Mouse (Mus musculus) urinary bladder, postnatal 14 days (tissue): ENCODE results near the gene Olfr1416.
A peak's percentile ranks its signal among the peaks of the same experiment; 100 is the strongest.
"Not testable (repeated sequence)": the region's sequence is repeated elsewhere in the genome, so short reads cannot be mapped to it uniquely, and the experiment has no call there.

Experiments
- DNase-seq: peaks from one replicate; pipeline ENCODE4 v3.0.0; 2021; ENCODE audit warnings: low spot score

Olfr1416 gene

GRCm38 (mm10) chr1:92485013-92485412 is at the start of gene Olfr1416:
Gene Olfr1416, minus strand, starts transcription at chr1:92485113.
- no peak for DNase-seq

- no peak for DNase-seq
These were observed 38.9 kb upstream of the Olfr1416 start for GRCm38 (mm10) chr1:92523764-92524163.

GRCm38 (mm10) chr1:92521376-92521775 is 36.5 kb upstream of the Olfr1416 start:
- DNase-seq, result peak; percentile 7

- DNase-seq, result no peak
These were observed 34.1 kb upstream of the Olfr1416 start for GRCm38 (mm10) chr1:92519046-92519445.

GRCm38 (mm10) chr1:92518561-92518960 is 33.6 kb upstream of the Olfr1416 start, which contains the start of gene Olfr1414:
Gene Olfr1414, minus strand, starts transcription at chr1:92518661.
- DNase-seq, result no peak

- no peak for DNase-seq
These were observed 30.5 kb upstream of the Olfr1416 start for GRCm38 (mm10) chr1:92515390-92515789.

- DNase-seq, result not testable (repeated sequence)
These were observed 26.7 kb upstream of the Olfr1416 start for GRCm38 (mm10) chr1:92511646-92512045.

- no peak for DNase-seq
These were observed 11.1 kb upstream of the Olfr1416 start, which contains the start of gene Olfr1415 for GRCm38 (mm10) chr1:92496001-92496400. Gene Olfr1415, minus strand, starts transcription at chr1:92496101.

- no peak for DNase-seq
These were observed 10.8 kb downstream of the Olfr1416 start for GRCm38 (mm10) chr1:92474066-92474578.

- DNase-seq, result peak; percentile 94
These were observed 11.5 kb downstream of the Olfr1416 start, which contains the start of gene Ndufa10 for GRCm38 (mm10) chr1:92473165-92474041. Gene Ndufa10, minus strand, starts transcription at chr1:92473860.

- no peak for DNase-seq
These were observed 16.0 kb downstream of the Olfr1416 start for GRCm38 (mm10) chr1:92468891-92469290.

- DNase-seq, result no peak
These were observed 26.5 kb downstream of the Olfr1416 start for GRCm38 (mm10) chr1:92458416-92458815.

- no peak for DNase-seq
These were observed 27.2 kb downstream of the Olfr1416 start for GRCm38 (mm10) chr1:92457758-92458157.

- no peak for DNase-seq
These were observed 31.0 kb downstream of the Olfr1416 start for GRCm38 (mm10) chr1:92453751-92454445.

- no peak for DNase-seq
These were observed 36.6 kb downstream of the Olfr1416 start for GRCm38 (mm10) chr1:92448293-92448692.

GRCm38 (mm10) chr1:92441453-92442063 is 43.4 kb downstream of the Olfr1416 start:
- DNase-seq, result no peak

GRCm38 (mm10) chr1:92440066-92440750 is 44.7 kb downstream of the Olfr1416 start:
- DNase-seq, result no peak

- DNase-seq, result no peak
These were observed 47.1 kb downstream of the Olfr1416 start for GRCm38 (mm10) chr1:92437678-92438271.

GRCm38 (mm10) chr1:92436831-92437321 is 48.0 kb downstream of the Olfr1416 start:
- DNase-seq, result no peak

- DNase-seq, result no peak
These were observed 49.9 kb downstream of the Olfr1416 start for GRCm38 (mm10) chr1:92434986-92435385.

GRCm38 (mm10) chr1:92432791-92433190 is 52.1 kb downstream of the Olfr1416 start:
- no peak for DNase-seq
